Mouse (Mus musculus) ES-Bruce4 (cell line): ENCODE measurements around the gene Tctn1.

Source experiments
- CTCF ChIP-seq: IDR thresholded peaks from one replicate; pipeline ENCODE4 v1.8.1; 2011; ENCODE audit warnings: low read depth, low read length
- EP300 ChIP-seq: IDR thresholded peaks from 2 replicates; pipeline ENCODE4 v1.6.1; 2011; ENCODE audit warnings: low read depth, low read length; ENCODE audit not compliant: insufficient read depth
- POLR2A ChIP-seq: IDR thresholded peaks from one replicate; pipeline ENCODE4 v1.8.1; 2011; ENCODE audit warnings: low read length; ENCODE audit not compliant: insufficient read depth

DNA sequence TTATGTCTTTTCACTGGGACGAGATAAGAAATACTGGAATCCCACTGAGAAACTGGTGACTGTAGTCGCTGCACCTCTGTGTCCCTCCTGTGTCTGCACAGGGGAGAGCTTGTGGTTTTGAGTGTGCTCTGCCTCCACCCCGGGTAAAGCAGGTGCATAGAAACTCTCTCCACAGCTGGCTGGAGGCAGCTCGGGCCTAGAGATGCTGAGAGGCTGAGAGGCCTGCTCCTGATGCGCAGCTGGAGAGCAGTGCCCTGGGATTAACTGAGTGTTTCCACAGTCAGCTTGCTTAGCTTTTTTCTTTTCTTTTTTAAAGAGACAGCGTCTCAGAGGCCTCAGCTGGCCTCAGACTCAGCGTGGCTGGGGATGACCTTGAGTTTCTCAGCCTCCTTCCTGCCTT lies 47.4 kb upstream of the Tctn1 start:
- TF ChIP-seq CTCF = no peak
- TF ChIP-seq POLR2A = no peak
- TF ChIP-seq EP300 = no peak
